Mouse (Mus musculus) urinary bladder, postnatal 4 days (tissue): ENCODE measurements around the gene Chac1.
A peak's percentile ranks its signal among the peaks of the same experiment; 100 is the strongest.

Experiments used
- DNase-seq, 2 experiments: peaks; one replicate each; pipeline ENCODE4 v3.0.0; 2021 to 2022; ENCODE audit warnings: low spot score in 2 of 2

Chac1 gene

GRCm38 (mm10) chr2:119327942-119328526 lies 23.0 kb upstream of the Chac1 start:
- no peak for DNase-seq

- no peak for DNase-seq
Measured at GRCm38 (mm10) chr2:119328546-119328945, 22.5 kb upstream of the Chac1 start.

- DNase-seq, result no peak
Measured at GRCm38 (mm10) chr2:119329123-119329817, 21.8 kb upstream of the Chac1 start.

- no peak for DNase-seq
Measured at GRCm38 (mm10) chr2:119330795-119331194, 20.2 kb upstream of the Chac1 start.

GRCm38 (mm10) chr2:119332177-119332661 lies 18.8 kb upstream of the Chac1 start:
- DNase-seq, result no peak

GRCm38 (mm10) chr2:119334135-119334534 lies 16.9 kb upstream of the Chac1 start:
- no peak for DNase-seq

GRCm38 (mm10) chr2:119334964-119335525 lies 16.0 kb upstream of the Chac1 start:
- no peak for DNase-seq

GRCm38 (mm10) chr2:119335535-119335934 lies 15.5 kb upstream of the Chac1 start:
- no peak for DNase-seq

GRCm38 (mm10) chr2:119336002-119336401 lies 15.0 kb upstream of the Chac1 start:
- DNase-seq, result no peak

- DNase-seq, result no peak
Measured at GRCm38 (mm10) chr2:119336470-119336869, 14.6 kb upstream of the Chac1 start.

GRCm38 (mm10) chr2:119337425-119338265 lies 13.4 kb upstream of the Chac1 start:
- peak; percentile 82 to 91 for DNase-seq

- no peak for DNase-seq
Measured at GRCm38 (mm10) chr2:119344537-119345138, 6.4 kb upstream of the Chac1 start.

- DNase-seq, result no peak
Measured at GRCm38 (mm10) chr2:119353707-119354106, 2.7 kb downstream of the Chac1 start.

GRCm38 (mm10) chr2:119355089-119355488 lies 4.1 kb downstream of the Chac1 start:
- no peak for DNase-seq

GRCm38 (mm10) chr2:119355651-119356050 lies 4.6 kb downstream of the Chac1 start:
- no peak for DNase-seq

- DNase-seq, result no peak
Measured at GRCm38 (mm10) chr2:119356310-119356709, 5.3 kb downstream of the Chac1 start.

- no peak for DNase-seq
Measured at GRCm38 (mm10) chr2:119356805-119357204, 5.8 kb downstream of the Chac1 start.

GRCm38 (mm10) chr2:119358249-119358648 lies 7.2 kb downstream of the Chac1 start:
- DNase-seq, result no peak

- DNase-seq, result no peak
Measured at GRCm38 (mm10) chr2:119359721-119360291, 8.8 kb downstream of the Chac1 start.

GRCm38 (mm10) chr2:119364969-119365368 lies 13.9 kb downstream of the Chac1 start:
- no peak for DNase-seq

GRCm38 (mm10) chr2:119367346-119367745 lies 16.3 kb downstream of the Chac1 start:
- DNase-seq, result no peak
